Mouse (Mus musculus) hindbrain, embryonic 12.5 days (tissue): Measurements from ENCODE around the gene Nrtn. TPM values are rescaled to one million over a fixed set of nuclear protein-coding genes. Genes with fewer than 3 reads are reported as not detected.

Source experiments
- ATAC-seq: fragments of 200-750 bp; cut with Nextera tagmentation; 2 replicates; pipeline ENCODE4 v1.8.0; 2017; ENCODE audit warnings: moderate TSS enrichment; ENCODE audit not compliant: low FRiP score
- H3K27ac ChIP-seq: fragments of 300-500 bp; sonication (generic); 2 replicates; pipeline ENCODE4 v1.5.1; 2016; ENCODE audit warnings: mild to moderate bottlenecking
- H3K27me3 ChIP-seq: fragments of 300-500 bp; sonication (generic); 2 replicates; pipeline ENCODE4 v1.6.1; 2016; ENCODE audit warnings: mild to moderate bottlenecking
- H3K36me3 ChIP-seq: fragments of 300-500 bp; sonication (generic); 2 replicates; pipeline ENCODE4 v1.6.1; 2016; ENCODE audit warnings: mild to moderate bottlenecking
- H3K4me1 ChIP-seq: fragments of 300-500 bp; sonication (generic); 2 replicates; pipeline ENCODE4 v1.6.1; 2016
- H3K4me2 ChIP-seq: fragments of 300-500 bp; sonication (generic); replicated peaks from 2 replicates; pipeline ENCODE4 v1.6.1; 2016; ENCODE audit warnings: mild to moderate bottlenecking
- H3K4me3 ChIP-seq: fragments of 300-500 bp; sonication (generic); 2 replicates; pipeline ENCODE4 v1.5.1; 2016; ENCODE audit warnings: mild to moderate bottlenecking
- H3K9ac ChIP-seq: fragments of 300-500 bp; sonication (generic); 2 replicates; pipeline ENCODE4 v1.6.1; 2016; ENCODE audit warnings: mild to moderate bottlenecking, moderate library complexity
- H3K9me3 ChIP-seq: fragments of 300-500 bp; sonication (generic); replicated peaks from 2 replicates; pipeline ENCODE4 v1.6.1; 2016; ENCODE audit warnings: mild to moderate bottlenecking
- WGBS: fragments of 180-500 bp; shearing (Covaris S2); methylation state at CpG from one replicate; pipeline ENCODE4 v1.1.7; 2016; 5-methylcytosine and 5-hydroxymethylcytosine counted together
- polyA plus RNA-seq: library from polyadenylated mRNA; unstranded; fragments of >200 nt; fragmentation: Nextera tagmentation; extraction: Ambion mirVana; gene quantifications from 2 replicates; pipeline ENCODE4 v1.2.1, GENCODE M21; 2016

Nrtn gene
- 3.9 and 5.1 TPM in 2 replicates for polyA plus RNA-seq

- Histone ChIP-seq H3K4me3 (peak within 1 kb of the TSS; percentile 42), H3K4me2 (peak within 1 kb of the TSS; percentile 88), H3K36me3 (no peaks in the 10 kb centered on the region), H3K9ac (peak within 1 kb of the TSS; percentile 56), H3K9me3 (no peaks in the 10 kb centered on the region), H3K27ac (no peak within 1 kb of the TSS), H3K27me3 (peaks cover 78% of the 10 kb centered on the region), H3K4me1 (peaks cover 27% of the 10 kb centered on the region)
- ATAC-seq = peak; percentile 23
- under 1% methylated on average over 39 of the region's 48 CpGs for WGBS
Measured at GRCm38 (mm10) chr17:56757416-56758123, at the start of gene Nrtn. Gene Nrtn, minus strand, starts transcription at chr17:56757530.

GRCm38 (mm10) chr17:56805784-56806183 lies 48.5 kb upstream of the Nrtn start:
- Histone ChIP-seq H3K4me1 (peaks cover 20% of the 10 kb centered on the region), H3K4me2 (no peak overlapping the region), H3K9ac (no peak overlapping the region), H3K36me3 (0 out of 2 replicates have a peak, but pooled peaks cover 4% of the 10 kb centered on the region), H3K9me3 (no peaks in the 10 kb centered on the region), H3K4me3 (no peak overlapping the region), H3K27me3 (0 out of 2 replicates have a peak, but pooled peaks cover 3% of the 10 kb centered on the region), H3K27ac (no peak overlapping the region)
- ATAC-seq = no peak
- WGBS = 70% methylated on average over 1 of the region's 1 CpGs

- no peak overlapping the region; the same call in 1 of the 2 replicates for H3K9ac ChIP-seq
- no peak for ATAC-seq
- whole genome bisulfite sequencing = 74% methylated on average over 5 of the region's 5 CpGs
Measured at GRCm38 (mm10) chr17:56804952-56805351, 47.6 kb upstream of the Nrtn start.

GRCm38 (mm10) chr17:56802065-56802464 lies 44.7 kb upstream of the Nrtn start:
- Histone ChIP-seq H3K36me3 (0 out of 2 replicates have a peak, but pooled peaks cover 5% of the 10 kb centered on the region), H3K9ac (no peak overlapping the region), H3K4me3 (no peak overlapping the region), H3K27ac (no peak overlapping the region), H3K27me3 (no peaks in the 10 kb centered on the region), H3K4me1 (no peaks in the 10 kb centered on the region), H3K9me3 (no peaks in the 10 kb centered on the region), H3K4me2 (no peak overlapping the region)
- 85% methylated on average over 8 of the region's 8 CpGs for WGBS
- ATAC-seq = no peak

More at GRCm38 (mm10) chr17:56804952-56805351, 47.6 kb upstream of the Nrtn start:
- Histone ChIP-seq H3K36me3 (0 out of 2 replicates have a peak, but pooled peaks cover 5% of the 10 kb centered on the region), H3K4me3 (no peak overlapping the region), H3K9me3 (no peaks in the 10 kb centered on the region), H3K4me1 (peaks cover 12% of the 10 kb centered on the region), H3K27ac (no peak overlapping the region), H3K27me3 (0 out of 2 replicates have a peak, but pooled peaks cover 3% of the 10 kb centered on the region), H3K4me2 (no peak overlapping the region)

GRCm38 (mm10) chr17:56799276-56799675 lies 41.9 kb upstream of the Nrtn start:
- no peak overlapping the region for H3K9ac ChIP-seq
- H3K27me3 ChIP-seq = no peaks in the 10 kb centered on the region
- no peaks in the 10 kb centered on the region for H3K4me1 ChIP-seq
- no peak overlapping the region for H3K27ac ChIP-seq
- no peak overlapping the region for H3K4me3 ChIP-seq
- ATAC-seq = no peak
- H3K36me3 ChIP-seq = 0 out of 2 replicates have a peak, but pooled peaks cover 5% of the 10 kb centered on the region
- WGBS = 75% methylated on average over 3 of the region's 3 CpGs
- H3K9me3 ChIP-seq = no peaks in the 10 kb centered on the region
- no peak overlapping the region for H3K4me2 ChIP-seq

- no peak for ATAC-seq
- Histone ChIP-seq H3K4me2 (no peak overlapping the region), H3K27ac (no peak overlapping the region), H3K36me3 (no peaks in the 10 kb centered on the region), H3K4me1 (no peaks in the 10 kb centered on the region), H3K27me3 (no peaks in the 10 kb centered on the region), H3K4me3 (no peak overlapping the region), H3K9ac (no peak overlapping the region), H3K9me3 (no peaks in the 10 kb centered on the region)
- WGBS = 65% methylated on average over 6 of the region's 6 CpGs
Measured at GRCm38 (mm10) chr17:56793614-56794319, 36.4 kb upstream of the Nrtn start.

- no peaks in the 10 kb centered on the region for H3K9me3 ChIP-seq
- H3K27me3 ChIP-seq = no peaks in the 10 kb centered on the region
- ATAC-seq = no peak
- H3K36me3 ChIP-seq = no peaks in the 10 kb centered on the region
- H3K9ac ChIP-seq = no peak overlapping the region
- H3K4me3 ChIP-seq = no peak overlapping the region
- 84% methylated on average over 3 of the region's 3 CpGs for WGBS
- no peak overlapping the region for H3K4me2 ChIP-seq
- H3K27ac ChIP-seq = no peak overlapping the region
- H3K4me1 ChIP-seq = no peaks in the 10 kb centered on the region
Measured at GRCm38 (mm10) chr17:56792588-56792987, 35.3 kb upstream of the Nrtn start.

GRCm38 (mm10) chr17:56789286-56789685 lies 32.0 kb upstream of the Nrtn start:
- Histone ChIP-seq H3K4me2 (no peak overlapping the region), H3K4me1 (no peaks in the 10 kb centered on the region), H3K9me3 (no peaks in the 10 kb centered on the region), H3K36me3 (no peaks in the 10 kb centered on the region), H3K4me3 (no peak overlapping the region), H3K9ac (no peak overlapping the region), H3K27me3 (no peaks in the 10 kb centered on the region), H3K27ac (no peak overlapping the region)
- no peak for ATAC-seq
- 85% methylated on average over 6 of the region's 6 CpGs for WGBS

- ATAC-seq = no peak
- H3K36me3 ChIP-seq = no peaks in the 10 kb centered on the region
- H3K4me1 ChIP-seq = no peaks in the 10 kb centered on the region
- no peak overlapping the region for H3K27ac ChIP-seq
- H3K4me2 ChIP-seq = no peak overlapping the region
- 72% methylated on average over 3 of the region's 3 CpGs for WGBS
- no peaks in the 10 kb centered on the region for H3K9me3 ChIP-seq
- H3K27me3 ChIP-seq = no peaks in the 10 kb centered on the region
- H3K4me3 ChIP-seq = no peak overlapping the region
- no peak overlapping the region for H3K9ac ChIP-seq
Measured at GRCm38 (mm10) chr17:56788886-56789285, 31.6 kb upstream of the Nrtn start.

- Histone ChIP-seq H3K9me3 (peaks cover 6% of the 10 kb centered on the region; the same call in 1 of the 2 replicates), H3K4me3 (no peak overlapping the region), H3K27ac (no peak overlapping the region), H3K27me3 (no peaks in the 10 kb centered on the region), H3K4me1 (no peaks in the 10 kb centered on the region), H3K9ac (no peak overlapping the region), H3K36me3 (peaks cover 12% of the 10 kb centered on the region), H3K4me2 (no peak overlapping the region)
- 82% methylated on average over 13 of the region's 13 CpGs for WGBS
- ATAC-seq = no peak
Measured at GRCm38 (mm10) chr17:56780291-56780978, 23.1 kb upstream of the Nrtn start.

GRCm38 (mm10) chr17:56778779-56779362 lies 21.5 kb upstream of the Nrtn start:
- Histone ChIP-seq H3K27ac (no peak overlapping the region), H3K36me3 (peaks cover 12% of the 10 kb centered on the region), H3K4me1 (no peaks in the 10 kb centered on the region), H3K4me3 (no peak overlapping the region), H3K4me2 (no peak overlapping the region), H3K27me3 (no peaks in the 10 kb centered on the region), H3K9ac (no peak overlapping the region), H3K9me3 (peaks cover 6% of the 10 kb centered on the region; the same call in 1 of the 2 replicates)
- WGBS = 39% methylated on average over 3 of the region's 3 CpGs
- no peak for ATAC-seq

GRCm38 (mm10) chr17:56777568-56777967 lies 20.2 kb upstream of the Nrtn start:
- H3K4me1 ChIP-seq = no peaks in the 10 kb centered on the region
- no peak overlapping the region for H3K27ac ChIP-seq
- H3K36me3 ChIP-seq = peaks cover 12% of the 10 kb centered on the region
- H3K4me2 ChIP-seq = no peak overlapping the region
- H3K27me3 ChIP-seq = no peaks in the 10 kb centered on the region
- WGBS = 91% methylated on average over 11 of the region's 11 CpGs
- ATAC-seq = no peak
- no peak overlapping the region for H3K4me3 ChIP-seq
- no peak overlapping the region for H3K9ac ChIP-seq
- H3K9me3 ChIP-seq = peaks cover 6% of the 10 kb centered on the region; the same call in 1 of the 2 replicates
